Mouse (Mus musculus) brain, embryonic 18.5 days (tissue): ENCODE data around the gene Gm12216.

Experiments used
- DNase-seq: peaks from one replicate; pipeline ENCODE4 v3.0.0-alpha.2; 2012; ENCODE audit warnings: low read depth, low spot score

The Gm12216 gene

DNA sequence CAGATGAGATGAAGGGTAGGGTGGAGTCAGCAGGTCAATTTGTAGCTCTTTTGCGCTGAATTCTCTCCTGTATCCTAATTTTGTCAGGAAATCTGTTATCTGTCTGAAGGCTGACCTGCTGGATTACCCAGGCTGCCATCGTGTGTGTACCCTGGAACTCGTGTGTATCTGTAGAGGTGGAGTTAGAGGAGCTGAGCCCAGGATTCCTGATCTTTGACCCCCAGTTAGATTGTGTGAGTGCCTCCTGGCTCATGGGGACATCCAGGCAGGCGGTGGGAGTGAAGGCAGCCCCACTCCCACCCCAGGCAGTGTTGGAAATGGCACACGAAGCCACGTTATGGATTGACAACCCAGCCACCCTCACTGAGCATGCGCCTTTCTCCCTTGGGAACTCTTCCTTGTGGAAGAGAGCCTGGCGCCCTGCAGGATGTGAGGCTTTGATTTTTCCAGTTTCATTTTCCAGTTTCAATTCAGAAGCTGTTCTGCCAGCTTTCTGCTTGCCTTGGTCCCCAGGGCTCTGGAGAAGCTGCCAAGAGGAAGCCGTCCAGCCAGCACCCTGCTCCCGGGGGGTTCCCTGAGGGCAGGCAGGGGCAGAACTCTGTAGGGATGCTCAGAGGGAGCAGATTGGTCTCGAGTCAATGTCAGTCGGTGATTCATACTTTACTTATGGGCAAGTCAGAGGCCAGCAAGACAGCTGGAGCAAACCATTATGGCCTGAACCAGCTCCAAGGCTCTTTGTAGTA lies 62.5 kb downstream of the Gm12216 start:
- DNase-seq, result no peak

DNA sequence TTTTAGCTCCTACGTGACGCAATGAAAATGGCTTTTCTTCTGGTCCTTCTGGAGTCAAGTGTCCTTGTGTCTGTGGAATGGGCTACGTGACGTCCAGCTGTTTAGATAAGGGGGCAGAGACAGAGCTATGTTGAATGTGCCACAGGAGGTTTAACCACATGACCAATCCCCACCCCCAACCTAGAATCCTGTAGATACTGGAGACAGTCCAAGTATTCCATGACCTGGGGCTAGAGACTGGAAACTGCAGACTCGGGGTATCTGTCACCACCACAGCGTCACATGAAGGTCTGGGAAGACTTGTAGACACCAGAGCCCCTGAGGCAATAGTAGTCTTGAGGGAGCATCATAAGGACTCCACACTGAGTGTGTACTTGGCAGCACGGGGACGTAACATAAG lies 63.2 kb downstream of the Gm12216 start:
- DNase-seq, result no peak

DNA sequence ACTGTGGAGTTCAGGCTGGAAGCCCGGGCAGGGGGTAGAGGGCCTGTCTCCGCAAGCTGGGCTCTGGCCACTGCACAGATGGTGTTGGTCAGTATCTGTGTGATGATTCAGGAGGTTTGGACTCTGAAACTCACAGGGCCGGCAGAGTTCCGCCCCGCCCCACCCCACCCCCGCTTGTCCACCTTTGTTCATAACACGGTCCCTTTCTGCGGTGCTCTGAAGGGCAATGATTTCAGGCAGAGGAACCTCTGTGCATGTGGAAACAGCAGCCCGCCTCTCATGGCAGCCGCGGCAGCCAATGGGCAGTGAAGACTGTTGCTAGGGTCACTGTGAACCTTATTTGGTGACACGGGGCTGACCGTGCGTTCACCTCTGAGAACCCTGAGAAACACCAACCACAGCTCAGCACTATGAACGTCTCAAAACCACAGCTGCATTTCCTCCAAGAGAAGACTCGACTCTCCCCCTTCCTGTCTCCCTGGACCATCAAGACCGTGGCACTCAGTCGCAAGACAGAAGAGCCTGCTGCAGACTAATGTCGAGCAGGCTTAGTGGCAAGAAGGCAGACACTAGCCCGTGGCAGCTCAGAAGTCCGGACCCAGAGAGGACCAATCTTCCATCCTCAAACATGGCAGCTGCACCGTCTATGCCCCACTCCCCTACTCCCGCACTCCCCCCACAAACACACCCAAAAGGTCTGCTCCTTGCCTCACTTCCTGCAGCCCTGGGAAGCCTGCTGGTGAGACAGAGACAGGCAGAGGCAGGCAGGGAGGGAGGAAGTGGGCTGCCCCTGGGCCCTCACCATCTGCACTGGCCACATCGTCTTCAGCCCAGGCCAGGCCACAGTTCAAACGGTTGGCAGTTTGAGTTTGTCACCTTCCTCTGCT lies 64.1 kb downstream of the Gm12216 start:
- DNase-seq, result no peak

DNA sequence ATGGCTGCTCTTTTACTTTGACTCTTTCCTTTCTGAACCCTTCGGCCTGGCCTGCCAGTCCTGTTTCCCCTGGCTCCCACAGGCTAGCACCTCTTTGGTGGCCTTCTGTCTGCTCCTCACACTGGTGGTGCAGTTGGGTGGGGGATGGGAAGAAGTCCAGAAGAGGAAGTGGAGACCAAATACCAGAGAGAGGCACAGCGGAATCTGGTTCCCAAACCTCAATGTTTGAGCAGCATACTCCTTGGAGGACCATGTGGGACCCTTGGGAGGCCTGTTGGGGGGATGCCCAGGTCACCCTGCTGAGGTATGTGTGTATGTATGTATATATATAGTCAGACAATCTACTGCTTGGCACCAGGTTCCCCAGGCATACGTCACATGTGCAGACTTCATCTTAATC lies 65.0 kb downstream of the Gm12216 start:
- DNase-seq, result no peak

DNA sequence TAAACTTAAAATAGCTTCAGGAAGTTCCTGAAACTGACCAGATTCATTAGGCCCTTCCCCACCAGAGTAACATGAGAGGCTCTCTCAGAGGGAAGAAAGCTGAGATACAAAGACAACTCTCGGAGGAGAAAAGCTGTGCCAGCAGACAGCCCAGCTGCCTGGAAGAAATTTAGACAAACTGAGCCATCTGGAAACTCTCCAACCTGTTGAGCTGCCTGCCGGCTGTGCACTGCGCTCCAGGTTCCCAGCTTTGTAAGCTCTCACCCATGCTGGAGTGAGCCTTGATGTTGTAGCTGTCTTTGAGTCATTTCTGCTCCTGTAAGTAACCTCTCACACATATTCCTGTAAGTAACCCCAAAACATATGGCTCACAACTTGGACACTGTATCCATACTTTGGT lies 66.1 kb downstream of the Gm12216 start:
- no peak for DNase-seq

DNA sequence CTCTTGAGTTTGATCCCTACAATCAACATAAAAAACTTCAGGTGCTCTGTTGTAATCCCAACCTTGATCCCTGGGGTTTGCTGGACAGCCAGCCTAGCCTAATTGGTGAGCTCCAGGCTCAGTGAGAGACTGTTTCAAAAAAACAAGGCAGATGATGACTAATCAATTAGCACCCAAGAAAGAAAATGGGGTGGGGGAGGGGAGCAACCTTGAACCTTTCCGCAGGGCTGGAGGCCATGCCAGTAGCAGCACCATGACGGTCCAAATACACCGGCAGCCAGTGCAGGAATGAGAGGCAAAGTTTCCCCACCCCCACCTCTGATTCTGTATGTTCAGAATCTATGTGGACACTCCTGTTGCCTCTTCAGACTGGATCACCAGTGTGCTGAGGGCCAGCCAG lies 69.8 kb downstream of the Gm12216 start:
- DNase-seq, result no peak

DNA sequence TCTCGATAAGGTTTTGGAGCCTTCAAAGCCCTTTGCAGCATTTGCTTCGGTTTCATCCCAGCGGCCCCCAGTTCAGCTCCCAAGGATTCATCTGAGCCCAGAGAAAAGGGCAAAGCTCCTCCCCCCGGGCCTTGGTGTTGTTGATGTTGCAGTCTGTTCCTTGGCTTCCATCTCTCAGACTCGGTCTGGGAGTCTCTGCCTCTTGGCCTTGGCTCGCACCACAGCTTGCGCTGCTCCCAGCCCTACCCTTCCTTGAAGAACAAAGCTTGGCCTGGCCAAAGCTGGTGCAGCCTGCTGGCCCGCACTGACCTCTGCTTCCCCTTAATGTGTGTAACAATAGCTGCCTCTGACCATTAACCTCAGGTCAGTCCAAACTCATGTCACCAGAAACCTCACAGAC lies 70.9 kb downstream of the Gm12216 start:
- DNase-seq, result no peak

DNA sequence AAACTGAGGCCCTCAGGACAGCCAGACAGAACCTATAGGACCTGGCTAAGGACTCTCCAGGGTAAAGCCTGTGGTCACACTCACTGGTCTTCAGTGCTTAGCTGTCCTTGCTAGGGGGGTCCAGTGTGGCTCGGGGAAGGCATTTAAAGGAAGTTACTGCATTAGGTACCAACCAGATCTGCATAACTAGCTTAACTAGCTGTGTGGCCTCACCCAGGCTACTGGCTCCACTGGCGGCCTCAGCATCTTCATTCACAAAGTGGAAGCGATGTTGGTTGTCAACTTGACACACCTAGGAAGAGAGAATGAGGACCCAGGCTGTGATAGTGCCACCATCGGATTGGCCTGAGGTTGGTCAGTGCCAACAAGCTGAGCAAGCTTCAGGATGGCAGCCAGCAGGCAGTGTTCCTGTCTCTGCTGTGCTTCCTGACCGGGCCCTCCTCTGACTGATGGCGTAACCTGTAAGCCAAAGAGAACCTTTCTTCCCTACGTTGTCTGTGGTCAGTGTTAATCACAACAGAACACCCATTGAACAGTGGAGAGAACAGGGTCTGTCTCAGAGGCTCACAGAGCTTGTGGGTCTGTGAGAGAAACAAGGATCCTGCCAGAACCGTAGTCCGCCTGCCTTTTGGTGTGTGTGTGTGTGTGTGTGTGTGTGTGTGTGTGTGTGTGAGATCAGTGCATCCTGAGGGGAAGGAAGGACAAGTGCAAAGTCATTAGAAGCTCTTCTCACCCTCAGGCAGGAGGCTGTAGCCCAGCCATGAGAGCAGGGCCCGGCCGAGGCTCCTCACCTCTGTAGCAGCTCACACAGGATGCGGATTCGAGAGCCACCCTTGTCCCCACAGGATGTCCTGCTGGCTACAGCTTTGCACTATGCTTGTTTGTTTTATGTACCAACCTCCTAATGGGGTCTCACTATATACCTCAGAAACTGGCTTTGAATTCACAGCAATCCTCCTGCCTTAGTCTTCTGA lies 72.7 kb downstream of the Gm12216 start:
- DNase-seq, result no peak

DNA sequence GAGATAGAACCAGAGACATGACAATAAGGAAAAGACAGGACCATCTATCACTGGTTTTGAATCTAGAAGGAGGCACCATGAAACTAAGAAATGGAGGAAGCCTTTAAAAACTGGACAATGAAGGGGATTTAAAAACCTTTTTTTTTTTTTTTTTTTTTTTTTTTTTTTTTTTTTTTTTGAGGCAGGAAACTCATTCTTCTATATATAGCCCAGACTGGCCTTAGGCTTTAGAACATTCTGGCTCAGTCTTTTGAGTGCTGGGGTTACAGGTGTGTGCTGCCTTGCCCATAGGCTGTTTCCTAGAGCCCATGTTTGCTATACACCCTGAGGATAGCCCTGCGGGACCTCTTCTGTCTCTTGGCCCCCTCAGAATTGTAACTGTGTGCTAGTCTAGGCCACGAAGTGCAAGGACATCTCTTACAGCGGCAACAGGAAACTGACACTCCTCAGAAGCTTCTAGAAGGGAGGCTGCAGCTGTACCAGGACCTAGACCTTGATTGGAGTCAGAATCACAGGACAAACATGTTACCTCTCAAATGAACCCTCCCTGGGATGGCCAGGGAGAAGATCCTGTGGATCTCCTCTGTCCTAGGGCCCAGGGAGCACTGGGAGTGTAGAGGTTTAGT lies 73.6 kb downstream of the Gm12216 start:
- no peak for DNase-seq

DNA sequence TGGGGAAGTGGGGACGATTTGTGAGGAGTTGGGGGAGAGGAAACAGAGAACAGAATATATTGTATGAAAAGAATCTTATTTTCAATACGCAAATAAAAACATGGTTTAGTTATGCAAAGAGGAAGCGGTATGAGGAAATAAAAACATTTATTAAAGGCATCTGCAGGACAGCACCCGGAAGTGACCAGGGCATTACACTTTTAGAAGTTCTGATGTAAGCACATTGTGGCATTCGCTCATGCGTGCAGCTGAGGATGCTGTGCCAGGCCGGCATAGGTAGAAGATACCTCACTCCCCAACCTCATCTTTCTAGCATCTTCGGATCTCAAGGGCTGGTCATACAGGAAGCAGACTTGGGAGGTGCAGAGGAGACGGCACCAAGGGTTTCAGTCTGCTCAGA lies 75.8 kb downstream of the Gm12216 start:
- DNase-seq, result no peak

DNA sequence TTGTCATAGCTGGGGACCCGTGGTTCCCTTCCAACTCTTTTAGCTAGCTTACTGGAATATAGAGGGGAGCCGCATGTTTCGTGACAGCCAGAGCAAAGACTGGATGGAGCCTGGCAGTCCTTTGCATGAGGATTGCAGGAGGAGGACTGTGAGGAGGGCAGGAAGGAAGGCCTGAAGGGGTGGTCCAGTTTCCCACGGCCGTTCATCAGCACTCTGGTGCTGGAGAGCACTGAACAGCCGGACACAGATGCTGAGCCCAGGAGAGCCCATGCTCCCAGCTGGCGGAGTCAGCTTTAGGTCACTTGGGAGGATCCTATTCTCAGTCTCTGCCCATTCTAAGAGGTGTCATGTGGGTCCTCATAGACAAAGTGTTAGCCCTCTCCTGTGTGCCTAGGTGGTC lies 77.1 kb downstream of the Gm12216 start:
- DNase-seq, result no peak

DNA sequence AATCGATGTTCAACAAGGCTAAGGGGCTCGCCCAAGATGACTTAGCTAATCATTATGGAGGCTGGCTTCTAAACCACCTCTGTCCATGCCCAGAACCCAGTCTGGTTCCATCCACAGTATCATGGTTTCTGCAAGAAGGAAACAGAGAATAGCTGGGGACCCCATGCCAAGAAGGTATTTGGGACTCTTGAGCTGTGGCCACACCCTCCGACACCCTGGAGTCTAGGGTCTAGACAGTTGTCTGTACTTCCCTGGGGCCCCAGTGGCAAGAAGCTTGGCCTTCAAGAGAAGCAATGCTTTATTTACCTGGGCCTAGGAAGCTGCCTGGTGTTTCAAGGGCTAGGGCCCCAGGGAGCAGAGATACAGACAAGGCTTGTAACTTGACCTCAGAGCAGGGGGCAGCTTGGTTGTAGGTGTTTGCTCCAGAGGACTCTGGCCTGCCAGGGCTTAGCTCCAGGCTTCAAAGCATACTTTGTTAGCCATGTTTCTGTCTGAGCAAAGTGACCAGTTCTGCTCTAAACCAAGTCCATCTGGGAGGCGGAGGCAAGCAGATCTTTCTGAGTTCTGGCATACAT lies 77.8 kb downstream of the Gm12216 start:
- DNase-seq, result no peak

DNA sequence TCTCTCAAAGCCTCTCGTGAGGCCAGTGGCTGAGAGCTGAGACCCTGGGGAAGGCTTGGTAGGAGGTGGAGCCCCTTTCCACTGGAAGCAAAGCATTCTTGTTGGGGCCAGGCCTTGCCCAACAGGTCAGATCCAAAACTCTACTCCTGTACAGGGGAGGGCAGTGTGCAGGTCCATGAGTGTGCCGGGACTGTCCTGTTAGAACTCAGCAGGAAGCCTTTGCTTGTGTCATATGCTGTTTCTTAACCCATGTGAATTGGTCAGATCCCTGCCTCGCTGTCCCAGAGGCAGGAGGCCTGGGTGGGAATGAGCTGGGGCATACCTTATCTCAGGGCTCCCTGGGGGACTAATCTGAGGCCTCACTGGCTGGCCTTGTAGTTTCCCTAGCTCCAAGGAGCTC lies 78.8 kb downstream of the Gm12216 start:
- DNase-seq, result no peak

DNA sequence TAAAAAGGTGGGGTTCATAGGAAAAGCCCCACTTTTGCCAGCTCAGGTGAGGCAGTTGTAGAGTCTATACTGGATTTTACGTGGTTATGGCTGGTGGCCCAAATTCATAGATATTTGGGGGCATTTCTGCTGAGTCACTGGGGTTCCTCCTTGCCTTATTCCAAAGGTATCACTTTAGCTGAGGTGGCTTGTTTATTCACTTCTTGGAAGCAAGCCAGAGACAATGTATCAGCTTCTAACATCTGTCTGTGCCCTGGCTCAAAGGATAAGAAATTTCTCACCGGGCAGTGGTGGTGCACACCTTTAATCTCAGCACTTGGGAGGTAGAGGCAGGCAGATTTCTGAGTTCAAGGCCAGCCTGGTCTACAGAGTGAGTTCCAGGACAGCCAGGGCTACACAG lies 79.2 kb downstream of the Gm12216 start:
- no peak for DNase-seq

DNA sequence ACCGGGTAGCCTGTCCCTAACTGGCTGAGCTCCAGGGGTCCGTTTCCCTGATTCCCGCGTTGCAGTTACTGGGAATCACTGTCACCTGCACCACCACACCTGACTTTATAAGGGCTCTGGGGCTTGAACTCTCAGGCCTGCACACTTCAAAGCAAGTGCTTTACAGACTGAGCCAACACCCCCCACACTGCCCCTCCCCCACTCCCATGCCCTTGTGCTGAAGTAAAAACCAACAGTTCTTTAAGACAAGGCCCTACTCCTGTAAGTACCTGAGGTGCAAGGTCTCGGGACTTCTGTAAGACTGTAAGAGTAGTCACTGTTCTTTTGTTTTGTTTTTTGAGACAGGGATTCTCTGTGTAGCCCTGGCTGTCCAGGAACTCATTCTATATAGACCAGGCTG lies 80.6 kb downstream of the Gm12216 start:
- DNase-seq, result no peak

DNA sequence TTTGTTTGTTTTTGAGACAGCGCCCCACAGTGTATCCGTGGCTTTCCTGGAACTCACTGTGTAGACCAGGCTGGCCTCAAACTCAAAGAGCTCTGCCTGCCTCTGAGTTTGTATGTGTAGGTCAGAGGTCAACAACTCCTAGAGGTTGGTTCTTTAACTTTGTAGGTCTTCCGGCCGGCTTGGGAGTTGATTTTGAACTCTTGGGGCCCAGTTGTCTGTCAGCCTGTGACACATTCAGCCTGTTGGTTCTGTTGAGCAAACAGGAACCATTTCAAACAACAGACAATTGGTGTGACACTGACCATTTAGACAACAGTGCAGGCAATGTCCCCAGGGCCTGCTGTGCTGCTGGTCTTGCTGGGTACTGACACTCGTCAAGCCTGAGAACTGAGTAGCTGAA lies 81.3 kb downstream of the Gm12216 start:
- no peak for DNase-seq

DNA sequence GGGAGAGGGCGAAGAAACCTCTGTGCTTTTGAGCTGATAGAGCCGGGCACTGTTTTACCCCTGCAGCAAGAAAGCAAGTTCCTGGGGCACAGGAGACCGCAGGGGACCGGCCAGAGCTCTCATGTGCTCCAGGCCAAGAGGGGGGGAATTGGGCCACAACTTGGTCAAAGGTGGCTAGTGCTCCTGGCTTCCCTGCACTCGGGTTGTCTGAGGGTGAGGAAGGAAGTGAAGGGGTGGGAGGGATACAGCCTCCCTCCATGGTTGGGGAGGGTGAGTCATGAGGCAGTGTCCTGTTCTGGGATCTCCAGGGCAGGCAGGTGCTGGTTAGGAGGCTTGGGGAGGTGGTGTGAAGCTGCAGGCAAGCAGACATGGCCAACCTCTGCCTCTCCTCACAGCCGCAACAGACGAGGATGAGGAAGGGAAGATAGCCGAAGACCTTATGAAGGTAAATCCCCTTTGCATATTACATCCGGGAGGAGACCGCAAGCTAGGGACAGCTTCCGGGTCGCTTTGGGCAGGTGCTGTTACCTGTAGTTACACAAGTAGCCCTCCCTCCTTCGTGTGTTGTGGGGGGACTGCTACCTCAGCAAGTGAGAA lies 84.3 kb downstream of the Gm12216 start:
- no peak for DNase-seq

DNA sequence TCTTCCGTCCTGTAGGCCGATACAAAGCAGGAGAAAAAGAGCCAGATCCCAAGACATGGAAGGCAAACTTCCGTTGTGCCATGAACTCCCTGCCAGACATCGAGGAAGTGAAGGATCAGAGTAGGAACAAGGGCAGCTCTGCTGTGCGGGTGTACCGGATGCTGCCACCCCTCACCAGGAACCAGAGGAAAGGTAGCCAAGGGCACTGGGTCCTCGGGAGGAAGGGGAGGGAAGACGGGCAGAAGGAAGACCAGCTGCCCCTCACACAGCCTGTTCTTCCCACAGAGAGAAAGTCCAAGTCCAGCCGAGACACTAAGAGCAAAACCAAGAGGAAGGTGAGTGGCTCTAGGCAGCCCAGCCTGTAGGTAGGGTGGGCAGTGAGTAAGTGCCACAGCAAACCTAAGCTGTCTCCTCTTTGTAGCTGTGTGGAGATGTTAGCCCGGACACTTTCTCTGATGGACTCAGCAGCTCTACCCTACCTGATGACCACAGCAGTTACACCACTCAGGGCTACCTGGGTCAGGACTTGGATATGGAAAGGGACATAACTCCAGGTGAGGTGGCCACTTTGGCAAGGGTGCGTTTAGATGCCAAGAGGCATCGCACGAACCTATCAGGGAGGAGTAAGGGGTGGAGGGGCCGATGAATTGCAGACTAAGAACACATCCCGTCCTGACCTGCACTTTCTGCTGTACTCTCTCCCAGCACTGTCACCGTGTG lies 85.3 kb downstream of the Gm12216 start:
- no peak for DNase-seq

DNA sequence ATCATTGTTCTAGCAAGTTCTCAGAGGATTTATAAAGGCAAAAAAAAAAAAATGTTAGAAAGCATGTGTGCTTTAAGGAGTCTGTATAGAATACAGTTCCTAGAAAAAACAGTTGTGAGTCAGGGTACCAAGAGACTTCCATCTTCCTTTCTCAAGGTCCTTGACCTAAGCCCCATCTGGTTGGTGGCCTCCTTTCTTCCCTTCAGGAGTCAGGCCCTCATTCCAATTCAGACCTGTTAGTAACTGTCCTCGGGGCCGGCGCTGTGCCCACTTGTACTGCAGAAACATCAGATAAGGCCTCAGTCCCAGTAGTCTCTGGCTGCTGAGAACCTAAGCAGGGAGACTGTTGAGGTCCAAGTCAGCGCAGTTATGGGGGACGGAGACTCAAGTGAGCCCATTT lies 86.0 kb downstream of the Gm12216 start, which contains the start of gene Gm17334:
Gene Gm17334 (minus strand): TSS at position 101 of the 400 bp plus-strand sequence.
- DNase-seq, result no peak

DNA sequence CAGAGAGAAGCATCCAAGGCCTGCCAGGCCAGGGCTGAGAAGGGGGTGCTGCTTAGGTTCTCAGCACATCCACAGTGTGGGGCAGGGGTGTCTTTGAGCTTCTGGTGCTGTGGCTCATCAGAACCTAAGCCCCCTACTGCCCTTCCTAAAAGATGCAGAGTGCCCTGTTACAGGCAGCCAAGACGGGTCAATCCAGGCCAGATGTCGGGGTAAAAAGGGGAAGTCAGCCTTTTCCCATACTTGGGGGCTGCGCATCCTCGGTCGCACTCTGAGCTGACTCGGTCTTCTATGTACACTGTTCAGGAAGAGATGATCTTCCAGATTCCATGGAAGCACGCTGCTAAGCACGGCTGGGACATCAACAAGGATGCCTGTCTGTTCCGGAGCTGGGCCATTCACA lies 86.5 kb downstream of the Gm12216 start:
- no peak for DNase-seq
